Mouse (Mus musculus) kidney, embryonic 15.5 days (tissue): ENCODE data around the gene Grm4. TPM values are rescaled to one million over a fixed set of nuclear protein-coding genes. Genes with fewer than 3 reads are reported as not detected.

ENCODE experiments used
- ATAC-seq: fragments of 200-750 bp; cut with Nextera tagmentation; replicated peaks from 2 replicates; pipeline ENCODE4 v1.8.0; 2017; ENCODE audit warnings: moderate TSS enrichment; ENCODE audit not compliant: low FRiP score
- H3K27ac ChIP-seq: fragments of 300-500 bp; sonication (generic); 2 replicates; pipeline ENCODE4 v1.5.1; 2015; ENCODE audit warnings: mild to moderate bottlenecking, inconsistent platforms
- H3K27me3 ChIP-seq: fragments of 300-500 bp; sonication (generic); 2 replicates; pipeline ENCODE4 v1.6.1; 2015; ENCODE audit warnings: inconsistent platforms
- H3K36me3 ChIP-seq: fragments of 300-500 bp; sonication (generic); 2 replicates; pipeline ENCODE4 v1.6.1; 2015; ENCODE audit warnings: inconsistent platforms
- H3K4me1 ChIP-seq: fragments of 300-500 bp; sonication (generic); 2 replicates; pipeline ENCODE4 v1.6.1; 2015; ENCODE audit warnings: inconsistent platforms
- H3K4me2 ChIP-seq: fragments of 300-500 bp; sonication (generic); 2 replicates; pipeline ENCODE4 v1.6.1; 2015; ENCODE audit warnings: moderate library complexity, mild to moderate bottlenecking, inconsistent platforms
- H3K4me3 ChIP-seq: fragments of 300-500 bp; sonication (generic); replicated peaks from 2 replicates; pipeline ENCODE4 v1.5.1; 2015; ENCODE audit warnings: mild to moderate bottlenecking, inconsistent platforms
- H3K9ac ChIP-seq: fragments of 300-500 bp; sonication (generic); 2 replicates; pipeline ENCODE4 v1.6.1; 2015; ENCODE audit warnings: mild to moderate bottlenecking, inconsistent platforms
- H3K9me3 ChIP-seq: fragments of 300-500 bp; sonication (generic); replicated peaks from 2 replicates; pipeline ENCODE4 v1.6.1; 2016; ENCODE audit warnings: inconsistent platforms
- WGBS: fragments of 180-500 bp; shearing (Covaris S2); methylation state at CpG from one replicate; pipeline ENCODE4 v1.1.7; 2015; ENCODE audit warnings: mixed read lengths; 5-methylcytosine and 5-hydroxymethylcytosine counted together
- polyA plus RNA-seq: library from polyadenylated mRNA; unstranded; fragments of >200 nt; fragmentation: Nextera tagmentation; extraction: Ambion mirVana; gene quantifications from 2 replicates; pipeline ENCODE4 v1.2.1, GENCODE M21; 2015

Gene Grm4
- 1.0 and 1.2 TPM in 2 replicates for polyA plus RNA-seq

DNA sequence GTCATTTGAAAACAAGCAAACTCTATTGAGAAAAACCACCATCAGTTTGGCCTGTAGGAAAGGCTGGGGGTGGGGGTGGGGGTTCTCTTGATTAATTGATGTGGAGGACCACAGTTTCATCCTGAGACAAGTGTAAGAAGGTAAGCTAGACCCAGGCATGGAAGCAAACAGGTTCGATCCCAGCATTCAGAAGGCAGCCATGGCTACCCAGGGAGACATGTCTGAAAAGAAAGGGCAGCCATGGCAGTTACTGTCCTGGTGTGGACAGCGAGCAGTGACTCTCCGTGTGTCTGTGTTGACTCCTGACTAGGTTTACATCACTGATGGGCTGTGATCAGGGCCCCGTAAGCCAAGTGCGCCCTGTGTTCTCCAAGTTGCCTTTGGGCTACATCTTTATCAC is at the start of gene Grm4:
Gene Grm4, minus strand, starts transcription at position 101 of the 400 bp plus-strand sequence.
- no peak for ATAC-seq
- WGBS: 79% methylated on average over 5 of the region's 5 CpGs
- no peak within 1 kb of the TSS for H3K4me3 ChIP-seq
- no peaks in the 10 kb centered on the region for H3K36me3 ChIP-seq
- H3K27ac ChIP-seq: no peak within 1 kb of the TSS
- peak within 1 kb of the TSS; percentile 42 for H3K4me2 ChIP-seq
- H3K9me3 ChIP-seq: no peaks in the 10 kb centered on the region
- H3K9ac ChIP-seq: no peak within 1 kb of the TSS
- H3K4me1 ChIP-seq: peaks cover 7% of the 10 kb centered on the region
- peaks cover 69% of the 10 kb centered on the region for H3K27me3 ChIP-seq

DNA sequence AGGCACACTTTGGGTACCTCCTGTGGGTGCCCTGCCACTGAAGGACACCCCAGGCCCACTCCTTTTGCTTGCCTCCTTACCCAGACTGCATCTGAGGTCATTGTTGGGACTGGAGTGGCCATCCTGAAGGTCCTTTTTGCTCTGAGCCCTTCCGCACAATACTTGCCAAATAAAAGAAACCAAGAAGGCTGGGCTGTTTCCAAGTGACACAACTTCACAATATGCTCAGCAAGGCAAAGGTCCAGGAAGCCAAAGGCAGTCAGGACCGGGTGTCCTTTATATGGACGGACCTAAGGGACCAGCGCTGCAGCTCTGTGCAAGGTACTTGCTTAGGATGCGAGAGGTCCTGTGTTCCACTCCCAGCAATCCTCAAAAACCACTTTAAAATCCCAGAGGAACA is 47.0 kb upstream of the Grm4 start:
- WGBS: 86% methylated on average over 5 of the region's 5 CpGs
- no peak overlapping the region for H3K4me3 ChIP-seq
- no peak for ATAC-seq
- H3K36me3 ChIP-seq: peaks cover 9% of the 10 kb centered on the region; the same call in 1 of the 2 replicates
- peaks cover 30% of the 10 kb centered on the region for H3K4me1 ChIP-seq
- H3K27ac ChIP-seq: no peak overlapping the region
- no peak overlapping the region for H3K9ac ChIP-seq
- H3K4me2 ChIP-seq: no peak overlapping the region
- H3K27me3 ChIP-seq: no peaks in the 10 kb centered on the region
- no peaks in the 10 kb centered on the region for H3K9me3 ChIP-seq

DNA sequence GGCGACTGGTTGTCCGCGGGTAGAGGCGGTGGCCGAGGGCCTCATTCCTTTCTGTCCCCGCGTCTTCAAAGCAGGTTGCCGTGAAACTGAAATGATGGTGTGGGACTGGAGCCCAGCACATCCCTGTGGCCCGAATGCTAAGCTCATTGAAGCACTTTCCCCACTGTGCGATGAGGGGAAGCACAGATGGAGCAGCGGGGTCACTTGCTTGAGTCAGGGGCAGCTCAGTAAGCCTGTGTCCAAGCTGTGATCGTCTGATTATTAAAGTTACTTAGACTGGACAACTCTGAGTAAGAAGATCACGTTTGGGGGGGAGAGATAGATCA is 44.7 kb upstream of the Grm4 start:
- Histone ChIP-seq H3K27ac (no peak overlapping the region), H3K36me3 (peaks cover 17% of the 10 kb centered on the region), H3K9me3 (no peaks in the 10 kb centered on the region), H3K27me3 (no peaks in the 10 kb centered on the region), H3K4me2 (peak overlapping the region; percentile 99), H3K9ac (peak overlapping the region; percentile 67), H3K4me3 (peak overlapping the region; percentile 56), H3K4me1 (peaks cover 36% of the 10 kb centered on the region)
- ATAC-seq: no peak
- WGBS: under 1% methylated on average over 13 of the region's 13 CpGs

DNA sequence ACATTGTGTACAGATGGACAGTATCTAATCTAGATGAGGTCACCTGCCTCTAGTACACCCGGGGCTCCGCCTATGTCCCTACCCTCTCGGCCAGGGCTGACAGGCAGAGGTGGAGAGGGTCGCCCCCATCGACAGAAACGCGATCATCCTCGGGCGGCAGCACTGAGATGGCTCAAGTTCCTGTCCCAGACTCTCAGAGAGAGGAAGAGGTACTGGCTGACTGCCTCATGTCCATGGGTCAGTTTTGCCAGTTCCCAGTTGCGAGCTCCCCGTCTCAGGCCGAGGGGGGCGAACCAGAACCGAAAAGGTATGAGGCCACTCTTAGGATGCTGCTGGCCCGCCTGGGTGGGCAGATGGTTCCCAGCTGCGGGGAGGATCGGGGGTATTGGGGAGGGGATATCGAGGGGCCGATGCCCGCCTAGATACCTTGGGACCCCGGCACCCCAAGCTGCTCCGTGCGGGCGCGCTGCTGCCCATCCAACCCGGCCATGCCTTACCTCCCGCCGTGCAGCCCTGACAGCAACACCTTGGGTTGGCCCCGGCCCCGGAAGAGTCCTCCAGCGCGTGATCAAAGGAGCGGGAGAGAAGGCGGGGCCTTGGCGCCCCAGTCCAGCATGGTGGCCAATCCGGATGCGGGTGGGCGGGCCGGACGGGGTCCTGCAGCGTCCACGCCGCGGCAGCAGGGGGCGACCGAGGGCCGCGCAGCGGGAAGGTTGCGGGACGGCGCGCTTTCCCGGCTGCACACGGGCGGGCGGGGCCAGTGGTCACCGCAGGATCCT is 44.1 kb upstream of the Grm4 start, which contains the start of gene AI413582:
Gene AI413582, minus strand, starts transcription at position 594 of the 779 bp plus-strand sequence.
- under 1% methylated on average over 58 of the region's 58 CpGs for WGBS
- Histone ChIP-seq H3K4me2 (peak within 1 kb of the TSS; percentile 99), H3K9me3 (no peaks in the 10 kb centered on the region), H3K27ac (peak within 1 kb of the TSS; percentile 69), H3K36me3 (peaks cover 22% of the 10 kb centered on the region), H3K4me1 (peaks cover 36% of the 10 kb centered on the region), H3K4me3 (peak within 1 kb of the TSS; percentile 56), H3K27me3 (no peaks in the 10 kb centered on the region), H3K9ac (peak within 1 kb of the TSS; percentile 67)
- peak; percentile 93 for ATAC-seq

DNA sequence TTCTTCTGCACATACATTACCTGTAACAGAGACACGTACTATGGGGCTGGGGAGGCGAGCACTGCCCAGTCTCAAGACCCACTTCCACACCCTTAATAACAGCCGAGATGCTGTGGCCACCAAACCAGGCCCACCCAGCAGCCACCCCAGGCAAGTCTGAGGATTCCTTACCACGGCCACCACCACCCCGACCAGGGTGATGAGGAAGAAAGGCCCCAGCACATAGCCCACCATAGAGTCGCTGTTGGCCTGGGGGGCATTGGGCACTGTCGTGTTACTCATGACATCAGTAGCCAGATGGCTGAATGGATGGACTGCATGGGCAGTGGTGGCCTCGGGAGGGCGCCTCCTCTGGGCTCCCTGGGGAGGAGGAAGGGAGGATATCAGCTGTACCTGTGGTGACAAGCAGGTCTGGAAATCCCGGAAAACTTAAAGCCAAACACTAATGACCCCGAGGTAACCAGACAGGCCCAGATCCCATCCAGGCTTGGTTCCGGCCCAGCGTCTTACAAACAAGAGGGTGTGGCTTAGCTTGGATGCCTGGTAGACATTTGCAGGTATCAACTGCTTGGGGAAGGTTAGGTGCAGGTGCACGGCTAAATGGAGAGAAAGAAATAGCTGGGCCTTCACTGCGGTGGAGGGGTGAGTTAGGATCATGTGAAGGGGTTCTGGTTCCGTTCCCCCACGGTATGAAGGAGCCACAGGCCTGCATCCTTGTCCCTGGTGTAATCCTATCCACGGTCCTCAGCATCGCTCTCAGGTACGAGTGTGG is 43.4 kb upstream of the Grm4 start:
- ATAC-seq: 0 out of 2 replicates have a peak, but pooled peaks have one; percentile 0
- Histone ChIP-seq H3K27ac (peak overlapping the region; percentile 69), H3K36me3 (peaks cover 26% of the 10 kb centered on the region), H3K27me3 (no peaks in the 10 kb centered on the region), H3K9me3 (no peaks in the 10 kb centered on the region), H3K9ac (peak overlapping the region; percentile 67; the same call in 1 of the 2 replicates), H3K4me1 (peaks cover 43% of the 10 kb centered on the region), H3K4me2 (peak overlapping the region; percentile 99), H3K4me3 (peak overlapping the region; percentile 56)
- WGBS: 17% methylated on average over 19 of the region's 20 CpGs

DNA sequence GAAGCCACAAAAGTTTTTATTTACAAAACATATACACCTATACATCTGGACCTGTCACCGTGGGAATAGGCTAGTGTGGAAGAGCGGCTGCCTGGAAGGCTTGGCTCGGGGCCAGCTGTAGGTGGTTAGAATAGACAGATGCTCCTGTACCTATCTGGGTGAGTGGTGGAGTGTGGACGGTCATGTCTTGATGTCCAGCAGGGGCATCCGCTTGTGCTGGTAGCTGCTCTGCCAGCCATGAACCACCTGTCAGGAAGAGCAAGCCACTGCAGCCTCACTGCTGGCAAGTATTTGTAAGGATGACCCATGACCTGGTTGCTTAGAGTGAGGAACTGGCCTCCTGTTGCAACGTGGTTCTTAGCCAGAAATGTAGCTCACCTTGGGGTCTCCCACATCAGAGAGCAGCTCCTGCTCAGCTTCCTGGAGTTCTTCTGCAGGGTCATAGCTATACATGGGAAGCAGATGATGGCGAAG is 42.6 kb upstream of the Grm4 start:
- Histone ChIP-seq H3K4me3 (no peak overlapping the region), H3K27ac (no peak overlapping the region), H3K27me3 (no peaks in the 10 kb centered on the region), H3K4me2 (peak overlapping the region; percentile 99; the same call in 1 of the 2 replicates), H3K9me3 (no peaks in the 10 kb centered on the region), H3K4me1 (peaks cover 49% of the 10 kb centered on the region), H3K9ac (no peak overlapping the region), H3K36me3 (peaks cover 26% of the 10 kb centered on the region)
- 56% methylated on average over 7 of the region's 7 CpGs for WGBS
- ATAC-seq: no peak

DNA sequence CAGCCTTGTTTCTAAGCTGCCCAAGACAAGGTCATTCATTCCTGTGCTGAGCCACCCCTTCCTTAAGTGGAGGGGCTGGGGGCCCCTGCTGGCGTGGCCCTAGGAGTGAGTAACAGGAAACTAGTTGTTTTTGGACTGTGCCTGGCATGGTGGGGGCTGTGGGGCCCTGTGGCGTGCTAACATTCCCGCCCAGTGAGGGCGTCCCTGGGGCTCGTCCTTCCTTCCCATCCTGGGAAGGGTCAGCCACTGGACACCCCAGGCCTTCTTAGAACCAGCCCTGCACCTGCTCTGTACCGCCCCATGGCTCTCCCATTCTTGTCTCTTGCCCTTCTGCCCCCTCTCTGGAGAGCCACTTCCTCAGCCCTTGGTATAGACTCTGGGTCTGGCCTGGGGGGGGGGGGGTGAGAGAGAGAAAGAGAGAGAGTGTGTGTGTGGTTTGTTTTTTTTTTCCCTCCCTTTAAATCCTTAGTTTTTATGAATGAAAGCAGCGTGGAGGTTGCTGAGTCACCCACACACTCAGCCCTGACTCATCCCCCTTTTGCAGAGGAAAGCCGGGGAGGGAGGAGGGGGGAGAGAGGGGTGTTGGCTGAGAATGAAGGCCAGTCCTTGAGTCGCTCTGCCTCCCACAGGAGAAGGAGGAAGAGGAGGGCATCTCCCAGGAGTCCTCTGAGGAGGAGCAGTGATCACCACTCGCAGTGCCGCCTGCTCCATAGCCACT is 40.8 kb upstream of the Grm4 start:
- WGBS: 38% methylated on average over 8 of the region's 11 CpGs
- ATAC-seq: no peak

DNA sequence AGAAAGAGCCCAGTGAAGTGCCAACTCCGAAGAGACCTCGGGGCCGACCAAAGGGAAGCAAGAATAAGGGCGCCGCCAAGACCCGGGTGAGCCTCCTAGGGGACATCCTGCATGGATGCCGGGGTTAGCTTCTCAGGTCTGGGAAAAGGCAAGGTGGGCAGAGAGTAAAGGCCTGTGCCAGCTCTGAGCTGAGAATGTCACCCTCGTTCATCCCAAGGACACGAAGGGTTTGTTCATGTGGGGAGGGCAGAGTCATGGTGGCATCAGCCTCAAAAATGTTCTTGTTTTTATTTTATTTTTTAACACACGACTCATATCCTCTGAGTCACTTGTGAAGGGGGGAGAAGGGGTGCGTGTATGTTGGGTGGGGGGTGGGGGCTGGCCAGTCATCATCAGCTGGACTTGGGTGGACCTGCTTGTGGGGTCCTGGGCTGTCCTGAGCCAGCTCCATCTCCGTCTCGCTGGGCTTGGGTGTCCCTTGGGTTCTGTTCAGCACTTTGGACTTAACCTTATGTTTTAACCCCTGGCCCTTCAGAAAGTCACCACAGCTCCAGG is 39.8 kb upstream of the Grm4 start:
- Histone ChIP-seq H3K36me3 (peaks cover 26% of the 10 kb centered on the region), H3K9ac (no peak overlapping the region), H3K4me1 (peaks cover 56% of the 10 kb centered on the region), H3K27me3 (no peaks in the 10 kb centered on the region), H3K27ac (no peak overlapping the region), H3K4me2 (no peak overlapping the region), H3K9me3 (no peaks in the 10 kb centered on the region), H3K4me3 (no peak overlapping the region)
- 84% methylated on average over 13 of the region's 13 CpGs for WGBS
- no peak for ATAC-seq

More for the DNA sequence above, 40.8 kb upstream of the Grm4 start:
- Histone ChIP-seq H3K27ac (no peak overlapping the region), H3K4me3 (no peak overlapping the region), H3K36me3 (peaks cover 26% of the 10 kb centered on the region), H3K27me3 (no peaks in the 10 kb centered on the region), H3K9ac (no peak overlapping the region), H3K4me1 (peaks cover 61% of the 10 kb centered on the region), H3K9me3 (no peaks in the 10 kb centered on the region), H3K4me2 (no peak overlapping the region)

DNA sequence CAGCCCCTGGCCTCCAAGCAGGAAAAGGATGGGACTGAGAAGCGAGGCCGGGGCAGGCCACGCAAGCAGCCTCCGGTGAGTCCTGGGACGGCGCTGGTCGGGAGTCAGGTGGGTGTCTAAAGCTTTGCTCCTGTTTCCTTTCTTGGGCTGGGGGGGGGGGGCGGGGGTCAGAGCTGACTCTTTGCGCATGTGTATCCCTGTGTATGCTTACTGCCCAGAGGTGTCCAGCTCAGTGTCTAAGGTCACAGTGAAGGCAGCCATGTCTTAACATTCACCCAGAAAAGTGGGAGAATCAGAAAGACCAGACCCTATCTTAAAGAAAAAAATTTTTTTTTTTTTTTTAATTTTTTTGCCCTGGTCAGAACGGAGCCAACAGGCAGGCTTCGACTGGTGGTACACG is 38.4 kb upstream of the Grm4 start:
- Histone ChIP-seq H3K27ac (no peak overlapping the region), H3K4me2 (peak overlapping the region; percentile 90), H3K36me3 (peaks cover 26% of the 10 kb centered on the region), H3K9ac (no peak overlapping the region), H3K9me3 (no peaks in the 10 kb centered on the region), H3K4me3 (no peak overlapping the region), H3K4me1 (peaks cover 60% of the 10 kb centered on the region), H3K27me3 (no peaks in the 10 kb centered on the region)
- ATAC-seq: no peak
- 61% methylated on average over 8 of the region's 12 CpGs for WGBS

DNA sequence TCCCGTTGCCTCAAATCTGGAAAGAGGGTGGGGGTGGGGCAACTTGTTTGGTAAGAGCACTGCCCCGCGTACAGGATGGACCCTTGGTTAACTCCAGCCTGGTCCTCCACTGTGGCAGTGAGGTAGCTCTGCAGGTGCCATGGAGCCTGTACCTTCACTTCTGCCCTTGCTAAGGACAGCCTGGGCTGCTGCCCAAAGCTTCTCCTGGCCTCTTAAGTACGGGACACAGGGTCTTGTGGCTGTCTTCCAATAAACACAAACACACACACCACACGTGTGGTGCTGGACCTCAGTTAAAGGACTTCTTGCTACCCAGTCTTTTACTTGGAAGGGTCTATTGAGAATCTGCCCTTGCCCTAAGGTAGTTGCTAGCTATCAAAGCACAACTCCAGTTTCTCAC is 37.6 kb upstream of the Grm4 start:
- Histone ChIP-seq H3K4me2 (peak overlapping the region; percentile 90), H3K36me3 (peaks cover 23% of the 10 kb centered on the region), H3K9ac (peak overlapping the region; percentile 23; the same call in 1 of the 2 replicates), H3K9me3 (no peaks in the 10 kb centered on the region), H3K27ac (0 out of 2 replicates have a peak overlapping the region, but pooled peaks have one; percentile 14), H3K4me3 (peak overlapping the region; percentile 86), H3K4me1 (peaks cover 58% of the 10 kb centered on the region), H3K27me3 (no peaks in the 10 kb centered on the region)
- ATAC-seq: no peak
- 9% methylated on average over 5 of the region's 5 CpGs for WGBS

DNA sequence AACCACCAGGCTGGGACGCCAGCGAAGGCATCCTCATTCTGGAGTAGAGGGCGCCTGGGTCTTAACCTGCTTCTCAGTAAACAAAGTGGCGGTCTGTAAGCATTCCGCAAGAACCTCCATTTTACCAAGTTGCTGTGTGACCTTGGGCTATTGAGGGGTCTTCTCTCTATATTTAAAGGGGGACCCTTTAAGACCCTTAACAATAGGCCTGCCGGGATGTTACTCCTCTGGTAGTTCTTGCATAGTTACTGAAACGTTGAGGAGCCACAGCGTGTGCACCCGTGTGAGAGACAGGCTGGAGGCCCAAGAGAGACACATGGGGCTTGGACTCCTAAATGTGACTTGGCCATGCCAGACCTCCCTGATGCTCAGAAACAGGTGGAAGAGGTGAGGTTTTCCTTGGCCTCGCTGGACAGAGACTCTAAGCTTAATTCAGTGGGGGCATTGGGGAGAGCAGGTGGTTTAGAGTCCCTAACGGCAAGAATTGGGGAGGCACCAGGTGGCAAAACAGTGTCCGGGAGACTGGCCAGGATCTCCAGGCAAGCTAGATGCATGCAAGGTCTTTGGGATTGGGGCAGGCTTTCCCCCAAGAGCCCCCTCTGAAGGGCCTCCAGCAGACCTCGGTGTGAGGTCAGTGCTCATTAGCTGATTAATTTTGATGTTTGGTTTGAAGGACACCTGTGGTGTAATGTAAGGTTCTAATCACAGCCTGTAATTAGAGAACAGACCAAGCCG is 36.9 kb upstream of the Grm4 start:
- peak overlapping the region; percentile 86 for H3K4me3 ChIP-seq
- peak overlapping the region; percentile 90 for H3K4me2 ChIP-seq
- peaks cover 19% of the 10 kb centered on the region for H3K36me3 ChIP-seq
- H3K9me3 ChIP-seq: no peaks in the 10 kb centered on the region
- no peak for ATAC-seq
- WGBS: 5% methylated on average over 14 of the region's 14 CpGs
- H3K4me1 ChIP-seq: peaks cover 54% of the 10 kb centered on the region
- H3K27ac ChIP-seq: peak overlapping the region; percentile 98
- peak overlapping the region; percentile 90 for H3K9ac ChIP-seq
- H3K27me3 ChIP-seq: no peaks in the 10 kb centered on the region
